Mouse (Mus musculus) small intestine, adult 2 months (tissue): ENCODE results near the gene Bcap31.

Experiments used
- CTCF ChIP-seq: fragments of 200-500 bp; IDR thresholded peaks from 2 replicates; pipeline ENCODE4 v1.5.1; 2012; ENCODE audit warnings: low read depth, mild to moderate bottlenecking, control low read depth, inconsistent platforms, low read length, moderate library complexity, mixed read lengths; ENCODE audit not compliant: insufficient replicate concordance, insufficient read length; ENCODE audit errors: extremely low read depth
- POLR2A ChIP-seq: fragments of 200-500 bp; IDR thresholded peaks from 2 replicates; pipeline ENCODE4 v1.6.1; 2012; ENCODE audit warnings: low read depth, mild to moderate bottlenecking, control low read depth, inconsistent platforms, low read length, moderate library complexity

DNA sequence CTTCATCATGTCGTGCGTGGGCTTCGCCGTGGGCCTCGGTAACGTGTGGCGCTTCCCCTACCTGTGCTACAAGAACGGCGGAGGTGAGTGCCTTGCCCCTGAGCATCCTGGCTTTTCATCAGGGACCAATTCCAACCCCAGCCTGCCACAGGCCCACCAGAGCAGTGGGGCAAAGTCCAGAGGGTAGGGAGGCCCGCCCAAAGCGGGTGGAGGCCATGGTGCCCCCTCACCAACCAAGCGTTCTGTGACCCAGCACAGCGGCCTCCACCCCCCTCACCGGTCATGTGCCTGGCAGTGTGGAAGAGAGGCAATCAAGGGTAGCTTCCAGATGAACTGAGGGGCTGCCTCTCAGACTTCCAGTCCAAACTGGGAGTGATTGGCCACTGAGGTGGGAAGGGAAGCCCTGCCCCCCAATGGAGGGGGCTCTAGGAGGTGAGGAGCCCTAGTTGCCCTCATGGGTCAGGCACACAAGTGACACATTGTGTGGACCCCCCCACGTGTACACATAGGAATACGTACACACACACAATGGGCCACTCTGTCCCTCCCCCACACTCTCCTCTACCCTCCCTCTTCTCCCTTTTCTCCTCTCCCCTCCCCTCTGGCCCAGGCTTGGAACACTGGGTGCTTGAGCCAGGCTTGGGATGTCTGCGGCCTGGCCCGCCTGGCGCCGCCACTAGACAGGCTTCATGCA is 41.9 kb downstream of the Bcap31 start:
- TF ChIP-seq CTCF (no peak), POLR2A (no peak)
